Mouse (Mus musculus) CH12.LX (cell line): ENCODE measurements around the gene P2ry10b. TPM values are rescaled to one million over a fixed set of nuclear protein-coding genes. Genes with fewer than 3 reads are reported as not detected.

Experiments
- DNase-seq: peaks from one replicate; pipeline ENCODE4 v3.0.0-alpha.2; 2013; ENCODE audit errors: extremely low read depth
- H3K27ac ChIP-seq: 2 replicates; pipeline ENCODE4 v1.5.1; 2012; ENCODE audit warnings: low read depth, mild to moderate bottlenecking, control low read depth, moderate library complexity; ENCODE audit not compliant: insufficient read depth
- H3K27me3 ChIP-seq: replicated peaks from 2 replicates; pipeline ENCODE3; 2012; ENCODE audit warnings: inconsistent platforms
- H3K36me3 ChIP-seq, 2 experiments: replicated peaks in 1 of 2; 2 replicates each; pipeline versions ENCODE3 to v1.6.1; 2012; ENCODE audit warnings: inconsistent platforms in 1 of 2, low read length in 1 of 2, mild to moderate bottlenecking in 1 of 2, mixed read lengths in 1 of 2, moderate library complexity in 1 of 2; ENCODE audit not compliant: control insufficient read depth in 1 of 2, insufficient read depth in 1 of 2
- H3K4me1 ChIP-seq, 2 experiments: 2 replicates each; pipeline ENCODE4 v1.6.1; 2012; ENCODE audit warnings: inconsistent platforms in 1 of 2, moderate library complexity in 1 of 2; ENCODE audit not compliant: insufficient read depth in 2 of 2, control insufficient read depth in 1 of 2
- H3K4me2 ChIP-seq: 2 replicates; pipeline ENCODE4 v1.6.1; 2012; ENCODE audit warnings: low read depth, mild to moderate bottlenecking, control low read depth; ENCODE audit not compliant: poor library complexity, insufficient read depth, severe bottlenecking
- H3K4me3 ChIP-seq, 3 experiments: fragments of 150-350 bp in 1 of 3; sonication (generic) in 1 of 3; replicated peaks in 1 of 3; 2 replicates each; pipeline versions ENCODE3 to v1.5.1; 2011 to 2012; ENCODE audit warnings: low read depth in 2 of 3, low read length in 2 of 3, mild to moderate bottlenecking in 2 of 3, moderate library complexity in 2 of 3, control low read depth in 1 of 3, improper control_type of control experiment in 1 of 3, inconsistent platforms in 1 of 3, mixed read lengths in 1 of 3; ENCODE audit not compliant: poor library complexity in 1 of 3
- H3K79me2 ChIP-seq: replicated peaks from 2 replicates; pipeline ENCODE4 v1.6.1; 2012; ENCODE audit warnings: mild to moderate bottlenecking, moderate library complexity; ENCODE audit not compliant: control insufficient read depth, poor library complexity, insufficient read depth, severe bottlenecking; ENCODE audit errors: extremely low read depth
- H3K9ac ChIP-seq: 2 replicates; pipeline ENCODE4 v1.6.1; 2012; ENCODE audit warnings: low read depth, mild to moderate bottlenecking, control low read depth, moderate library complexity; ENCODE audit not compliant: insufficient read depth
- H3K9me3 ChIP-seq: replicated peaks from 2 replicates; pipeline ENCODE3; 2012; ENCODE audit warnings: low read length, inconsistent platforms, mixed read lengths
- CHD2 ChIP-seq: IDR thresholded peaks from 2 replicates; pipeline ENCODE4 v1.6.1; 2011; ENCODE audit warnings: low read length, improper control_type of control experiment
- EP300 ChIP-seq: IDR thresholded peaks from 2 replicates; pipeline ENCODE4 v1.6.1; 2011; ENCODE audit warnings: low read length, improper control_type of control experiment
- GABPA ChIP-seq: IDR thresholded peaks from 2 replicates; pipeline ENCODE4 v1.6.1; 2012; ENCODE audit warnings: low read depth, low read length, improper control_type of control experiment, inconsistent platforms; ENCODE audit not compliant: insufficient replicate concordance
- JUN ChIP-seq: IDR thresholded peaks from 2 replicates; pipeline ENCODE4 v1.6.1; 2011; ENCODE audit warnings: low read depth, mild to moderate bottlenecking, low read length, improper control_type of control experiment, moderate library complexity; ENCODE audit not compliant: insufficient read depth
- JUND ChIP-seq: conservative IDR thresholded peaks from 2 replicates; pipeline ENCODE4 v1.6.1; 2011; ENCODE audit warnings: low read depth, low read length, improper control_type of control experiment
- KAT2A ChIP-seq: IDR thresholded peaks from 2 replicates; pipeline ENCODE4 v1.6.1; 2012; ENCODE audit warnings: low read length, improper control_type of control experiment, inconsistent platforms; ENCODE audit not compliant: insufficient replicate concordance
- MEF2A ChIP-seq: IDR thresholded peaks from 2 replicates; pipeline ENCODE4 v1.6.1; 2014; ENCODE audit warnings: low read depth, mild to moderate bottlenecking, inconsistent platforms, low read length, improper control_type of control experiment, borderline replicate concordance
- MYC ChIP-seq: IDR thresholded peaks from 2 replicates; pipeline ENCODE4 v1.6.1; 2011; ENCODE audit warnings: low read depth, mild to moderate bottlenecking, improper control_type of control experiment, low read length
- NELFE ChIP-seq: IDR thresholded peaks from 2 replicates; pipeline ENCODE4 v1.6.1; 2011; ENCODE audit warnings: low read depth, low read length, improper control_type of control experiment
- SIN3A ChIP-seq: IDR thresholded peaks from 2 replicates; pipeline ENCODE4 v1.6.1; 2012; ENCODE audit warnings: low read length, improper control_type of control experiment, inconsistent platforms
- TBP ChIP-seq: conservative IDR thresholded peaks from 2 replicates; pipeline ENCODE4 v1.6.1; 2011; ENCODE audit warnings: low read depth, low read length, improper control_type of control experiment
- ZKSCAN1 ChIP-seq: IDR thresholded peaks from 2 replicates; pipeline ENCODE4 v1.6.1; 2012; ENCODE audit warnings: low read depth, inconsistent platforms, low read length, improper control_type of control experiment, borderline replicate concordance
- ZNF384 ChIP-seq: IDR thresholded peaks from 2 replicates; pipeline ENCODE4 v1.6.1; 2012; ENCODE audit warnings: low read depth, low read length, improper control_type of control experiment, inconsistent platforms
- dilution Hi-C: fragments of 300-500 bp; cut with MboI; formaldehyde crosslinking; loops from 2 replicates; pipeline ENCODE4 v1.14.3; 2020; ENCODE audit warnings: low sequenced_read_pairs; ENCODE audit not compliant: extremely low pct_unique_long_range_greater_than_20kb, extremely low pct_ligation_motif_present
- in situ Hi-C: fragments of 300-500 bp; cut with MboI; formaldehyde crosslinking; loops from 3 replicates; pipeline ENCODE4 v1.14.3; 2019; ENCODE audit warnings: low sequenced_read_pairs, low pct_ligation_motif_present, low pct_unique_long_range_greater_than_20kb, mixed read lengths
- polyA plus RNA-seq: library from polyadenylated mRNA; unstranded; fragments of >175 nt; gene quantifications from 2 replicates; pipeline ENCODE4 v1.2.1, GENCODE M21; 2012; ENCODE audit warnings: low read depth; ENCODE audit not compliant: insufficient read length
- total RNA-seq, 2 experiments: library from RNA; depleted of rRNA; stranded (reverse); fragments of 300-350 nt in 1 of 2; fragments of >200 nt in 1 of 2; gene quantifications; 2 replicates each; pipeline ENCODE4 v1.2.3; 2012 to 2014

P2ry10b gene
- total and polyA plus RNA-seq, 3 experiments, result 1.2 to 2.7 (median 1.3) TPM

DNA sequence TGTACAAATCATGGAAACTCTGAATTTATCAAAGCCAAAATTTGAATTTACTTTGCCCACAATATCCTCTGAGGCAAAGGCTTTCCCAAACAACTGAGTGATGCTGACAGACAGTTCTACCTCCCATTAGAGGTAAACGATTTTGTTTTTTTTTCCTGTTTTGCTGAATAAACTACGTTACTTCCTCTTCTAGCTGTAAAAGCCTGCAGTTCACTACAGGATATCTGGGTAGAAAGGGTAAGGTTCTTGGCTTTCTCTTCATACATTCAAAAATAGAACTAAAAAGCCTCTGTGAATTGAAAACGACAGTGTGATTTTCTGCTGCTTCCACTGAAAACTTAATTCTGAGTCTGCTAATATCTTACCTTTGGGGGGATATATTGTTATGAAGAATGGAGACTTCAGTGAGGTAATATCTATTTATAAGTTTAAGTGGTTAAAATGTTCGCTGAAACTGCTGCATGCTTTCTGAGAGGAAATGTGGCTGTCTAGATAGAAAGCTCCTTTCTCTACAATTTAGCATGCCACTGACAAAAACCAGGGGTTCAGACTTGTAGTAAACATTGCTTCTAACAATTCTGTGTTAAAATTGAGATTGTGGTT lies 765 bp downstream of the P2ry10b start:
- Histone ChIP-seq H3K9ac (no peak overlapping the region), H3K4me2 (peak overlapping the region; percentile 13; the same call in 1 of the 2 replicates), H3K9me3 (no peaks in the 10 kb centered on the region), H3K27ac (no peak overlapping the region), H3K36me3 (no peaks in the 10 kb centered on the region), H3K4me3 (peak overlapping the region in 2 of 3 experiments; percentile 15 to 45), H3K27me3 (no peaks in the 10 kb centered on the region), H3K4me1 (no peaks in the 10 kb centered on the region), H3K79me2 (no peaks in the 10 kb centered on the region)
- dilution Hi-C loops, result no loop called here
- DNase-seq, result no peak
- in situ Hi-C loops, result no loop called here
- TF ChIP-seq SIN3A (0 out of 2 replicates have a peak, but pooled peaks have one; percentile 36), MEF2A (peak; percentile 76), GABPA (no peak), JUN (peak; percentile 70; the same call in 1 of the 2 replicates), TBP (0 out of 2 replicates have a peak, but pooled peaks have one; percentile 26), MYC (peak; percentile 16; the same call in 1 of the 2 replicates), JUND (peak; percentile 68), KAT2A (no peak), CHD2 (no peak), EP300 (peak; percentile 33; the same call in 1 of the 2 replicates)

DNA sequence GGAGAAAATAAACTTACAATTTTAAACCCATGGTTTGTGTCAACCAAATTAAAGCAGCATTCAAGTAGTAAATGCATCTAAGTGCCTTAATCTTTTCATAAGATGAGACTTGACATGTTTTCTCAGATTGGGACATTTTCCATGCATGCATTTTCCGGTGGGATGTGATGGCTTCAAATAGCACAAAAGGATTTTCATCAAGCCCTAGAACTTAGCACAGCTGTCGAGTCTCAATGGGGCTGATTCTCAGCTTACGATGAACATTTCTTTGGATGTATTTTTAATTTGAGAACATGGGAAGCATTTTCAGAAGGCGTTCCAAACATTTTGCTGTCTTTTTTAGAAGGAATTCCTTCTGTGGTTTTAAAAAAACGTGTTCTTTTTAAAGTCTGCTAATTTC lies 1.3 kb downstream of the P2ry10b start:
- no peaks in the 10 kb centered on the region for H3K36me3 ChIP-seq
- no peaks in the 10 kb centered on the region for H3K9me3 ChIP-seq
- peak overlapping the region in 2 of 3 experiments; percentile 15 to 45 for H3K4me3 ChIP-seq
- H3K27ac ChIP-seq, result no peak overlapping the region
- no peak overlapping the region for H3K9ac ChIP-seq
- in situ Hi-C loops (loop anchor here (25.0 kb wide), 3 partner anchors 138 to 338 kb away; no protein-coding TSS in a partner anchor), dilution Hi-C loops (no loop called here)
- no peaks in the 10 kb centered on the region for H3K4me1 ChIP-seq
- H3K4me2 ChIP-seq, result peak overlapping the region; percentile 61; the same call in 1 of the 2 replicates
- TF ChIP-seq ZKSCAN1 (no peak), SIN3A (0 out of 2 replicates have a peak, but pooled peaks have one; percentile 9), KAT2A (no peak), ZNF384 (no peak), NELFE (no peak)
- TF ChIP-seq, all 38 proteins: peak for 1
- no peaks in the 10 kb centered on the region for H3K79me2 ChIP-seq
- no peak for DNase-seq
- no peaks in the 10 kb centered on the region for H3K27me3 ChIP-seq
